Comparison of ENCODE assay signal across 8 mouse cellular contexts in genomic region chr11:105332468-105332867, GRCm38 (mm10). TPM values are rescaled to one million over a fixed set of nuclear protein-coding genes. Genes with fewer than 3 reads are reported as not detected.
DNase-seq lines count a peak whose midpoint lies in the region; ATAC-seq lines count a peak whose summit lies in the region.

No protein-coding gene starts in this region.

- H3K9ac ChIP-seq in forebrain, embryonic 12.5 days, result no peak overlapping the region

- WGBS in forebrain, embryonic 12.5 days, result 79% methylated on average over 8 of the region's 8 CpGs

- H3K4me2 ChIP-seq in forebrain, embryonic 12.5 days, result no peak overlapping the region

- no peaks in the 10 kb centered on the region for H3K27me3 ChIP-seq in forebrain, embryonic 12.5 days

- peak; percentile 50 for DNase-seq in cerebellum, adult 11 months
- peak; percentile 44 for DNase-seq in urinary bladder, postnatal 25 days (ENCODE audit: low spot score)
- DNase-seq in urinary bladder, adult 18-20 months (ENCODE audit: low spot score in 2 of 2), result no peak
- peak; percentile 74 to 77 for DNase-seq in kidney, postnatal 25 days
- DNase-seq in lung, postnatal 36 days, result peak; percentile 78
- peak; percentile 51 for DNase-seq in skeletal muscle tissue, adult 2 months (ENCODE audit: low read depth, low spot score)

- H3K9me3 ChIP-seq in forebrain, embryonic 12.5 days, result no peaks in the 10 kb centered on the region

- 0 out of 2 replicates have a peak, but pooled peaks cover 5% of the 10 kb centered on the region for H3K4me1 ChIP-seq in forebrain, embryonic 12.5 days

- H3K27ac ChIP-seq in forebrain, embryonic 12.5 days, result no peak overlapping the region

- ATAC-seq in cerebellum, adult (ENCODE audit: insufficient number of reproducible peaks, low FRiP score, low TSS enrichment), result no peak
- ATAC-seq in forebrain, embryonic 12.5 days (ENCODE audit: low FRiP score), result 0 out of 2 replicates have a peak, but pooled peaks have one; percentile 28

- H3K4me3 ChIP-seq in forebrain, embryonic 12.5 days (replicated peaks), result no peak overlapping the region

- peaks cover 15% of the 10 kb centered on the region; the same call in 1 of the 2 replicates for H3K36me3 ChIP-seq in forebrain, embryonic 12.5 days (replicated peaks)

RNA-seq across cellular contexts. Expression of gene Mrc2, which starts 40.0 kb away (rescaled TPM):
- polyA plus RNA-seq in forebrain, embryonic 12.5 days (2016; fragmentation: Nextera tagmentation; extraction: Ambion mirVana), result 14.9 and 15.1 TPM in 2 replicates

Comparison
In these comparisons a context has a peak if more than half of its experiments do, and no peak if none do; other contexts are left out.
1. DNase-seq: peak in cerebellum, adult 11 months (single experiment), urinary bladder, postnatal 25 days (single experiment), kidney, postnatal 25 days (2 of 2), lung, postnatal 36 days (single experiment) and skeletal muscle tissue, adult 2 months (single experiment); none in urinary bladder, adult 18-20 months (0 of 2).